Mouse (Mus musculus): ENCODE measurements around the gene Dync1i1. TPM values are rescaled to one million over a fixed set of nuclear protein-coding genes. Genes with fewer than 3 reads are reported as not detected.

Dync1i1 gene
- polyA plus RNA-seq, 1 experiment from 2014 or later: 3.3 TPM

DNA sequence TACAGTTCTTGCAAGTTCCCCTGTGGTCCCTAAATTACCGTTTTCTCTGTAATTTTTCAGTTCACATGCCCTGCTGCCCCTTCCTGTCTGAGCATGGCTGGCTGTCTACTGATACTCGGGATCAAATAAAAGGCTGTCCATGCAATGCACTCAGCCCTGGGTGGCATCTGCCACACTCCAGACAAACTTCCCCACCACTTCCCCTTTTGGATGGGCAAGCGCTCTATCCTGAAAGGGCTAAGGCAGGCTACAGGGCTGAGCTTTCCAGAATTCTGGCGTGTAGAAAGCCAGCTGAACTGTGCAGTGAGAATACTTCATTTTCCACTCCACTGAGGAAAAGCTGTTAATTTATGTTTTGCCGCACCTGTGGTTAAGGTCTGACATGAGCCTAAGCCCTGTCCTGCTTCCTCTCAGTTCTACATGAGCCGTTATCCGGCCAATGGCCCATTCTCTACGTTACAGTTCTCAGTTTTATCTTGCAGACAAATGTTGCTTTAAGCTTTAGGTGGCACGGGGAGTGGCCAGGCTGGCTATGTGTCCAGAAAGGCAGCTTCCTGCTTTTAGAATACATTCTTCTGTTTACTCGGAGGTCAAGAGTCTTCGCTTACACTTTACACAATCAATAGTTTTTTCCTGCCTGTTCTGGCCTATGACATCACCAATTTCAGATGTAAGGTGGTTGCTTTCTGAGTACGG, 321.4 kb downstream of the Dync1i1 start:
- no peaks in the 10 kb centered on the region for H3K27me3 ChIP-seq (ENCODE audit: control insufficient read depth, insufficient read depth, low read length)
- no peak overlapping the region for H3K9ac ChIP-seq (ENCODE audit: low read depth, low read length)
- no peak overlapping the region for H3K4me2 ChIP-seq
- WGBS (ENCODE audit: insufficient replicate concordance): 64% methylated on average over 12 of the region's 12 CpGs
- no peaks in the 10 kb centered on the region for H3K9me3 ChIP-seq (replicated peaks; ENCODE audit: control insufficient read depth, low read length)
- no peak overlapping the region for H3K27ac ChIP-seq (ENCODE audit: low read depth, low read length)
- no peaks in the 10 kb centered on the region; the same call in 1 of the 2 replicates for H3K36me3 ChIP-seq (ENCODE audit: control insufficient read depth, insufficient read depth, low read length)
- no peaks in the 10 kb centered on the region for H3K4me1 ChIP-seq (ENCODE audit: control insufficient read depth, insufficient read depth, low read length)
- no peak for ATAC-seq (replicated peaks; ENCODE audit: insufficient number of reproducible peaks, low FRiP score, low TSS enrichment)
- H3K4me3 ChIP-seq (ENCODE audit: low read depth, low read length): no peak overlapping the region

DNA sequence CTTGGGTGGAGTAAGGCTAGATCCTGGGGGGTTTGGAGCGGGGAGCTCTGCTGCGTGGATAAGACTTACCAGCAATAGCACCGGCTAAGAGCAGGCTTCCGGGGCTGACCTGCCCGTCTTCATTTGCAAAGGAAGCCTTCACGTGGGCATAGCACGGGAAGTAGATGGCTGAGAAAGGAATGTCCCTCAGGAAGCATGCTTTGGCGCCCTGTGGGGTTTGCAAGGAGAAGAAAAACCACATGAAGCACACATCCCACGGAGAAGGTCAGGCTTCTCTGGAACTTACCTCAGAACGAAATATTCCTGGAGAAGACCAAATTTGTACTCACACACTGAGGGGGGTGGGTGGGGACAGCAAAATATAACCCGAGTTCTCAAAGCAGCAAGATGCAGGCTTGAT, 327.3 kb downstream of the Dync1i1 start:
- Histone ChIP-seq H3K27me3 (ENCODE audit: control insufficient read depth, insufficient read depth, low read length) (no peaks in the 10 kb centered on the region), H3K9me3 (replicated peaks; ENCODE audit: control insufficient read depth, low read length) (no peaks in the 10 kb centered on the region), H3K4me2 (no peak overlapping the region), H3K36me3 (ENCODE audit: control insufficient read depth, insufficient read depth, low read length) (no peaks in the 10 kb centered on the region), H3K4me1 (ENCODE audit: control insufficient read depth, insufficient read depth, low read length) (peaks cover 19% of the 10 kb centered on the region), H3K4me3 (ENCODE audit: low read depth, low read length) (no peak overlapping the region), H3K27ac (ENCODE audit: low read depth, low read length) (no peak overlapping the region), H3K9ac (ENCODE audit: low read depth, low read length) (no peak overlapping the region)
- ATAC-seq (replicated peaks; ENCODE audit: insufficient number of reproducible peaks, low FRiP score, low TSS enrichment): no peak
- 49% methylated on average over 11 of the region's 11 CpGs for WGBS (ENCODE audit: insufficient replicate concordance)

DNA sequence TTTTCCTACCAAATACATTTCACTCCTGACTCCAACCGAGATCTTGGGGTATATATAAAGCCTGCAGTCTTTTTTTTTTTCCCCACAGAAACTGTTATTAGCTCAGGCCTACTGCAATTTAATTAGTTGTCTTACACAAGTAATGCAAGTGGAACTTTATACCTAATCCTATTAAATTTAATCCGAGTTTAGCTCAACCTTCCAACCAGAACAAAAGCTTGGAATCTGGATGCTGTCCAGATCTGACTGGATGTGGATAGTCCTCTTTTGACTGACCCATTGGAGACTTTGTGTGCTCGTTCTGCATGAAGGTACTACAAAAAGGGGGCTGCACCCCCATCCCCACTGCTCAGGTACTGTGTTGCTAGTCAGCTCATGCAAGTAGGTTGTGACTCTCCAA, 328.5 kb downstream of the Dync1i1 start:
- Histone ChIP-seq H3K4me1 (ENCODE audit: control insufficient read depth, insufficient read depth, low read length) (peaks cover 23% of the 10 kb centered on the region), H3K27me3 (ENCODE audit: control insufficient read depth, insufficient read depth, low read length) (no peaks in the 10 kb centered on the region), H3K9me3 (replicated peaks; ENCODE audit: control insufficient read depth, low read length) (no peaks in the 10 kb centered on the region), H3K36me3 (ENCODE audit: control insufficient read depth, insufficient read depth, low read length) (no peaks in the 10 kb centered on the region), H3K9ac (ENCODE audit: low read depth, low read length) (no peak overlapping the region), H3K27ac (ENCODE audit: low read depth, low read length) (no peak overlapping the region), H3K4me2 (no peak overlapping the region), H3K4me3 (ENCODE audit: low read depth, low read length) (no peak overlapping the region)
- no peak for ATAC-seq (replicated peaks; ENCODE audit: insufficient number of reproducible peaks, low FRiP score, low TSS enrichment)
- 78% methylated on average over 3 of the region's 3 CpGs for WGBS (ENCODE audit: insufficient replicate concordance)

DNA sequence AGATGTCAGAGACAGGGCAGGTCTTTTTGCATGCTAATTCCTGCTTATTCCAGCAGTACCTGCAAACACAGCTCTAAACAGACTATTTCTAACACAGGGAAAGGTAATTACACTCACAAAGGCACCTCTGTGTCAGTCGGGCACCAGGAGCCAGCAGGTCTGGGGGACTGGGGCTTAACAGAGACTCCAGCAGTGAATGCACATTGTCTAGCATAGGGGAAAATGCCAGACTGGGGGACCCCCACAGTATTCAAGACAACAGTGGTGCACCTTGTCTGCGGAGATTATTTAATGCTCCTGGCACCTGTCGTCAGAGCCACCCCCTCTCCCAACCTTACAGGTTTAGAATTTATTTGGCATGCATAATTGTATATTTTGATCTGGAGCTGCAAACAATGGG, 333.1 kb downstream of the Dync1i1 start:
- H3K27me3 ChIP-seq (ENCODE audit: control insufficient read depth, insufficient read depth, low read length): no peaks in the 10 kb centered on the region
- no peak overlapping the region for H3K4me3 ChIP-seq (ENCODE audit: low read depth, low read length)
- H3K4me1 ChIP-seq (ENCODE audit: control insufficient read depth, insufficient read depth, low read length): peaks cover 23% of the 10 kb centered on the region
- H3K4me2 ChIP-seq: no peak overlapping the region
- no peak for ATAC-seq (replicated peaks; ENCODE audit: insufficient number of reproducible peaks, low FRiP score, low TSS enrichment)
- WGBS (ENCODE audit: insufficient replicate concordance): 65% methylated on average over 3 of the region's 3 CpGs
- no peak overlapping the region for H3K9ac ChIP-seq (ENCODE audit: low read depth, low read length)
- no peaks in the 10 kb centered on the region for H3K9me3 ChIP-seq (replicated peaks; ENCODE audit: control insufficient read depth, low read length)
- H3K36me3 ChIP-seq (ENCODE audit: control insufficient read depth, insufficient read depth, low read length): no peaks in the 10 kb centered on the region
- H3K27ac ChIP-seq (ENCODE audit: low read depth, low read length): no peak overlapping the region

DNA sequence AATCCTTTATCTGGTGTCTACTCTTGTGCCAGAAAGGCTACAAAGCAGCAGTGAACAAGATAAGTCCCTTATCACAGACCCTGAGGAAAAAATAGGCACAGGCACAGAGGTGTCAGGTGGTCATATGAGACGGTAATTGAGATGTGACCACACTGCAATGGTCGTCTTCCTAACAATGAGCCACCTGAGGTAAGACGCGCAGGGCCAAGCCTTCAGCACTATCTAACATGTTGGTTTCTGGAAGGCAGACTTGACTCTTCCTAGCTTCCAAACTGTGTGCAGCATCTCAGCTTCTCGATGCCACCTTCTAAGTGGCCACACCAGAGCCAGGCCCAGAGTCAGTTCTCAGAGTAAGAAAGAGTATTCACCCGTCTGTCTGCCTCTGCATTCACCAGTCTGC, 341.8 kb downstream of the Dync1i1 start:
- Histone ChIP-seq H3K27ac (ENCODE audit: low read depth, low read length) (no peak overlapping the region), H3K36me3 (ENCODE audit: control insufficient read depth, insufficient read depth, low read length) (no peaks in the 10 kb centered on the region), H3K4me3 (ENCODE audit: low read depth, low read length) (no peak overlapping the region), H3K9ac (ENCODE audit: low read depth, low read length) (no peak overlapping the region), H3K27me3 (ENCODE audit: control insufficient read depth, insufficient read depth, low read length) (no peaks in the 10 kb centered on the region), H3K4me2 (no peak overlapping the region), H3K9me3 (replicated peaks; ENCODE audit: control insufficient read depth, low read length) (no peaks in the 10 kb centered on the region), H3K4me1 (ENCODE audit: control insufficient read depth, insufficient read depth, low read length) (peaks cover 13% of the 10 kb centered on the region; the same call in 1 of the 2 replicates)
- ATAC-seq (replicated peaks; ENCODE audit: insufficient number of reproducible peaks, low FRiP score, low TSS enrichment): no peak
- WGBS (ENCODE audit: insufficient replicate concordance): 50% methylated on average over 6 of the region's 6 CpGs

DNA sequence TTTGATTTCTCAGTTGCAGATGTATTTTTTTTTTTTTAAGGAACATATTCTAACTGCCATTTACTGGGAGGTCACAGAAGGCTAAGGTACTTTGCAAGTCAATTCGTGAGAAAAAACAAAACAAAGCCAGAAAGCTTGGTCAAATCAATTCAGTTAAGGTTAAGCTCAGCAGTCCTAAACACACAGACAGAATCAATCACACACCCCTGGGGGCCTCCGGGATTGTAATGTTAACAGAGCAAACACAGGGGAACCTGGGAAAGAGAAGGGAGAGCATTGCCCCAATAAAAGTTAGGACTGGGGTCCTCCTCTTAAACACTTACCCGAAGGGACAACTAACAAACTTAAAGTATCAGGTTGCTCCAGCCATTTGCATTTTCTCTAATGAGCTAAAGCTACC, 344.6 kb downstream of the Dync1i1 start:
- 30% methylated on average over 3 of the region's 3 CpGs for WGBS (ENCODE audit: insufficient replicate concordance)
- Histone ChIP-seq H3K9ac (ENCODE audit: low read depth, low read length) (no peak overlapping the region), H3K4me1 (ENCODE audit: control insufficient read depth, insufficient read depth, low read length) (peaks cover 13% of the 10 kb centered on the region; the same call in 1 of the 2 replicates), H3K4me2 (no peak overlapping the region), H3K4me3 (ENCODE audit: low read depth, low read length) (no peak overlapping the region), H3K27me3 (ENCODE audit: control insufficient read depth, insufficient read depth, low read length) (no peaks in the 10 kb centered on the region), H3K9me3 (replicated peaks; ENCODE audit: control insufficient read depth, low read length) (no peaks in the 10 kb centered on the region), H3K36me3 (ENCODE audit: control insufficient read depth, insufficient read depth, low read length) (no peaks in the 10 kb centered on the region), H3K27ac (ENCODE audit: low read depth, low read length) (no peak overlapping the region)
- no peak for ATAC-seq (replicated peaks; ENCODE audit: insufficient number of reproducible peaks, low FRiP score, low TSS enrichment)

DNA sequence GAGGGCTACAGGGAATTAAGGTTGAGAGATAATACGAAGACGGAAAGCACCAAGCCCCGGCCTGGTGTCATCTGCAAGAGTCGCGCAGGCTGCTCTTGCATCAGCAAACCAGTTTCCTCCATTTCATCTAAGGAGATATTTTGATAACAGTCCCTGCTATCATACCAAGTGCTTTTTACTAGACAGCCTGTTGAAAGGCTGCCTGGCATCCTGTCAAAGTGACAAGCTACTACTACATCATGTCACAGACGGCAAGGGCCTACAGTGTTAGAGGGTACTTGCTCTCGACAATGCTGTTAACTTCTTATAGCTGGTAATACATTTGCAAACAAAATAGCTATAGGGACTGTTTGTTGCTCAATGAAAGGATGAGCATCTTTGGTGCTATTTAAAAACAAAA, 345.6 kb downstream of the Dync1i1 start:
- no peaks in the 10 kb centered on the region for H3K36me3 ChIP-seq (ENCODE audit: control insufficient read depth, insufficient read depth, low read length)
- H3K4me3 ChIP-seq (ENCODE audit: low read depth, low read length): no peak overlapping the region
- WGBS (ENCODE audit: insufficient replicate concordance): 35% methylated on average over 7 of the region's 7 CpGs
- ATAC-seq (replicated peaks; ENCODE audit: insufficient number of reproducible peaks, low FRiP score, low TSS enrichment): no peak
- H3K4me2 ChIP-seq: no peak overlapping the region
- no peak overlapping the region for H3K27ac ChIP-seq (ENCODE audit: low read depth, low read length)
- no peaks in the 10 kb centered on the region for H3K9me3 ChIP-seq (replicated peaks; ENCODE audit: control insufficient read depth, low read length)
- H3K9ac ChIP-seq (ENCODE audit: low read depth, low read length): no peak overlapping the region
- peaks cover 13% of the 10 kb centered on the region; the same call in 1 of the 2 replicates for H3K4me1 ChIP-seq (ENCODE audit: control insufficient read depth, insufficient read depth, low read length)
- no peaks in the 10 kb centered on the region for H3K27me3 ChIP-seq (ENCODE audit: control insufficient read depth, insufficient read depth, low read length)

DNA sequence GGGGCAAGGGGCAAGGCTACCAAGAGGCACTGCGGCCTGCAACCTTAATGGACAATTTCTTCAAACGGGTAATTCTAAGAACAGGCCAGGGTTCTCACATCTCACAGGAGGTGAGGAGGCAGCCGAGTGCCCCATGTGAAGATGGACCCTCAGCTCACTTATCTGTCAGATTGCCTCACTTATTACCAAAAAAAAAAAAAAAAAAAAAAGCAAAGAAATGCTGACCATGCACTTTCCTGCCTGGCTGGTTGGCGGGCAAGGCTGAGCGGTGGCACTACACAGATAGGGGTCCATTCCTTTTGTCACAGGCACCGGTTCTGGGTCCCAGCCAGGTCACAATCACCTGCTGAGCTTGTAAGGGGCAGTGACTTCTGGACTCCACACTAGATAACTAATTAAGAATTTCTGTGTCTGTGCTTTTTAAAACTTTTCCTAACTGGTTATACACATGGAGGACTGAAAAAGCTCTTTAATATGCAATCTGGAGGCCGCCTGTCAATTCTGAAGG, 350.6 kb downstream of the Dync1i1 start:
- H3K9ac ChIP-seq (ENCODE audit: low read depth, low read length): no peak overlapping the region
- WGBS (ENCODE audit: insufficient replicate concordance): 86% methylated on average over 7 of the region's 7 CpGs
- no peak overlapping the region for H3K4me3 ChIP-seq (ENCODE audit: low read depth, low read length)
- no peak overlapping the region for H3K27ac ChIP-seq (ENCODE audit: low read depth, low read length)
- no peaks in the 10 kb centered on the region for H3K36me3 ChIP-seq (ENCODE audit: control insufficient read depth, insufficient read depth, low read length)
- 0 out of 2 replicates have a peak, but pooled peaks cover 3% of the 10 kb centered on the region for H3K9me3 ChIP-seq (replicated peaks; ENCODE audit: control insufficient read depth, low read length)
- peaks cover 1% of the 10 kb centered on the region; the same call in 1 of the 2 replicates for H3K4me1 ChIP-seq (ENCODE audit: control insufficient read depth, insufficient read depth, low read length)
- no peak overlapping the region for H3K4me2 ChIP-seq
- no peak for ATAC-seq (replicated peaks; ENCODE audit: insufficient number of reproducible peaks, low FRiP score, low TSS enrichment)
- H3K27me3 ChIP-seq (ENCODE audit: control insufficient read depth, insufficient read depth, low read length): no peaks in the 10 kb centered on the region

DNA sequence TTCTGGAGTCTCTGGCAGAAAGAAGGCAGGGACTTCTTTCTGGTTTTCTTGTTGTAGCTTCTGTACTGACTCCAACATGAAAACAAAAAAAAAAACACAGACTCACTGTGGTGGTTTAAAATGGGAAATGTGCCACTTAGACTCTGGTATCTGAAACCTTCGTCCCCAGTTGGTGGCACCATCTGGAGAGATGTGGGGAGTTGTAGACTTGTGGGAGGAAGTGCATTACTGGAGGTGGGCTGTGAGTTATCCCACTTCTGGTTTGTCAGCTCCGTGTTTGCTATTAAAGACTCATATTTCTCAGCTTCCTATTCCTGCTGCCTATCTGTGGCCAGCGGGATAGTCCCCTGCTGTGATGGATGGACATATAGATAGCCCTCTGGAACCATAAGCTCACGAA, 351.8 kb downstream of the Dync1i1 start:
- H3K9me3 ChIP-seq (replicated peaks; ENCODE audit: control insufficient read depth, low read length): 0 out of 2 replicates have a peak, but pooled peaks cover 3% of the 10 kb centered on the region
- H3K4me1 ChIP-seq (ENCODE audit: control insufficient read depth, insufficient read depth, low read length): no peaks in the 10 kb centered on the region
- no peak overlapping the region for H3K4me3 ChIP-seq (ENCODE audit: low read depth, low read length)
- ATAC-seq (replicated peaks; ENCODE audit: insufficient number of reproducible peaks, low FRiP score, low TSS enrichment): no peak
- no peak overlapping the region for H3K27ac ChIP-seq (ENCODE audit: low read depth, low read length)
- H3K9ac ChIP-seq (ENCODE audit: low read depth, low read length): no peak overlapping the region
- no peak overlapping the region for H3K4me2 ChIP-seq
- no peaks in the 10 kb centered on the region for H3K36me3 ChIP-seq (ENCODE audit: control insufficient read depth, insufficient read depth, low read length)
- 68% methylated on average over 4 of the region's 4 CpGs for WGBS (ENCODE audit: insufficient replicate concordance)
- H3K27me3 ChIP-seq (ENCODE audit: control insufficient read depth, insufficient read depth, low read length): no peaks in the 10 kb centered on the region

Data from heart, embryonic 11.5 days (tissue).